Mouse (Mus musculus): ENCODE data around the gene Stk25. TPM values are rescaled to one million over a fixed set of nuclear protein-coding genes. Genes with fewer than 3 reads are reported as not detected.

Gene Stk25
- polyA plus RNA-seq, 1 experiment from 2014 or later, result 65.0 TPM

- Histone ChIP-seq H3K4me1 (peaks cover 55% of the 10 kb centered on the region), H3K4me2 (peak overlapping the region; percentile 91), H3K9ac (peak overlapping the region; percentile 92), H3K27ac (peak overlapping the region; percentile 90), H3K9me3 (replicated peaks) (no peaks in the 10 kb centered on the region), H3K36me3 (peaks cover 18% of the 10 kb centered on the region), H3K4me3 (peak overlapping the region; percentile 93), H3K27me3 (replicated peaks) (no peaks in the 10 kb centered on the region)
- WGBS (ENCODE audit: insufficient replicate concordance), result 10% methylated on average over 6 of the region's 6 CpGs
- no peak for ATAC-seq
These were observed 24.0 kb downstream of the Stk25 start for GRCm38 (mm10) chr1:93634481-93634891.

DNA sequence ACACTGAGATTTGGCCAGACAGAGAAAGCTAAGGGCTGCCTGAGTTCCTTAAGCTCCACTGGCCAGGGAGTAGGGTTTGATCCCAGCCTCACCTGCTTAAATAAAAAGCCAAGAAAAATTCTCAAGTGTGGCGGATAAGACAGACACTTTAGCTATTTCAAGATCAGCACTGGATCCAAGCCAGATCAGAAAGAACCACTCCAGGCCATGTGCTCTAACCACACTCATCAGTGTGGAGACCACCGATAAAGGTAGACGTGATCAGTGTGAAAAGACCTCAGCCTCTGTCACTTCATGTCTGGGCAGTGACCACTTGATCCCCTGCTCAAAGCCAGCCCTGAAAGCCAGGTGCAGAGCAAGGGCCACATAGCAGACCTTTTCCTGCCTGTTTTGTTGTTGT lies 25.7 kb downstream of the Stk25 start:
- Histone ChIP-seq H3K36me3 (peaks cover 34% of the 10 kb centered on the region), H3K27me3 (replicated peaks) (no peaks in the 10 kb centered on the region), H3K9me3 (replicated peaks) (no peaks in the 10 kb centered on the region), H3K4me2 (0 out of 2 replicates have a peak overlapping the region, but pooled peaks have one; percentile 91), H3K4me1 (peaks cover 55% of the 10 kb centered on the region), H3K9ac (no peak overlapping the region), H3K27ac (no peak overlapping the region), H3K4me3 (no peak overlapping the region)
- ATAC-seq, result no peak
- 65% methylated on average over 3 of the region's 3 CpGs for WGBS (ENCODE audit: insufficient replicate concordance)

DNA sequence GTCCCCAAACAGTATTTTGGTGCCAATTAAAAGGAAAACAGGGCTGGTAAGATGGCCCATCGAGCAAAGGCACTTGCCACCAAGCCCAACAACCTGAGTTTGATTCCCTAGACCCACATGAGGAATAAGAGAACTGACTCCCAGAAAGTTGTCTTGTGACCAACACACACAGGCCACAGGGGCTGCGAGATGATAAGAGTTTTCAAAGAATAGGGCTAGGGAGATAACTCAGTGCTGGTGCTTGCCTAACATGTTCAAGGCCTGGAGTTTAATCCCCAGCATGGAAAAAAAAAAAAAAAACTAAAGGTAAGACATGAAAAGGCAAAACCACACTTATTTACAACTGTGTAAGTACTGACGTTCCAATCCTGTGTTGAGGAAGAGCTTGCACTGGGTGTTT lies 27.7 kb downstream of the Stk25 start:
- peak overlapping the region; percentile 28 for H3K9ac ChIP-seq
- no peak overlapping the region for H3K4me3 ChIP-seq
- WGBS (ENCODE audit: insufficient replicate concordance), result 30% methylated on average over 3 of the region's 3 CpGs
- ATAC-seq, result no peak
- peak overlapping the region; percentile 39 for H3K4me2 ChIP-seq
- H3K27me3 ChIP-seq (replicated peaks), result no peaks in the 10 kb centered on the region
- H3K4me1 ChIP-seq, result peaks cover 50% of the 10 kb centered on the region
- peak overlapping the region; percentile 80 for H3K27ac ChIP-seq
- H3K9me3 ChIP-seq (replicated peaks), result no peaks in the 10 kb centered on the region
- H3K36me3 ChIP-seq, result peaks cover 53% of the 10 kb centered on the region

- H3K27ac ChIP-seq, result peak overlapping the region; percentile 54
- peaks cover 89% of the 10 kb centered on the region for H3K36me3 ChIP-seq
- no peaks in the 10 kb centered on the region for H3K9me3 ChIP-seq (replicated peaks)
- 19% methylated on average over 1 of the region's 1 CpGs for WGBS (ENCODE audit: insufficient replicate concordance)
- H3K4me3 ChIP-seq, result no peak overlapping the region
- no peaks in the 10 kb centered on the region for H3K27me3 ChIP-seq (replicated peaks)
- no peak overlapping the region for H3K9ac ChIP-seq
- peaks cover 41% of the 10 kb centered on the region for H3K4me1 ChIP-seq
- ATAC-seq, result peak; percentile 88
- H3K4me2 ChIP-seq, result no peak overlapping the region
These were observed 34.0 kb downstream of the Stk25 start for GRCm38 (mm10) chr1:93624502-93624901.

DNA sequence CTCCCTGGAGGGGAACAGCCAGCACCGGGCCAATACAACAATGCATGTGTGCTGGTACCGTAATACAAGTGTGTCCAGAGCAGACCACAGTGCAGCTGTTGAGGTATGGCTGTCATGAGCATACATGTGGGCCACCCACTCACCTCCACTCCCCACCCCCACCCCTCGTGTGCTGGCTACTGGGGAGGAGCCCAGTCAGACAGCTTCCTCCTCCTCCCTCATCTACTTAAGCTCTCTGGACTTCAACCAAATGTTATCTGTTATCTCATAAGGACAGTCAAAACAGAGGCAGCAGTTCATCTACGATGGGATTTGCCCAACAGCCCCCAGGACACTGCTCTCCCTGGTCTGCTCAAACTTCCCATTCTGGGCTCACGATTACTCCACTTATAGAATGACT lies 39.5 kb downstream of the Stk25 start:
- ATAC-seq, result peak; percentile 79

GRCm38 (mm10) chr1:93618059-93618748 lies 40.3 kb downstream of the Stk25 start:
- WGBS (ENCODE audit: insufficient replicate concordance), result 74% methylated on average over 4 of the region's 4 CpGs
- H3K27ac ChIP-seq, result no peak overlapping the region
- H3K36me3 ChIP-seq, result peaks cover 29% of the 10 kb centered on the region
- no peak for ATAC-seq
- peaks cover 25% of the 10 kb centered on the region for H3K4me1 ChIP-seq
- H3K9me3 ChIP-seq (replicated peaks), result no peaks in the 10 kb centered on the region
- no peaks in the 10 kb centered on the region for H3K27me3 ChIP-seq (replicated peaks)
- H3K9ac ChIP-seq, result no peak overlapping the region
- no peak overlapping the region for H3K4me2 ChIP-seq
- H3K4me3 ChIP-seq, result no peak overlapping the region

More for the DNA sequence above, 39.5 kb downstream of the Stk25 start:
- Histone ChIP-seq H3K9ac (no peak overlapping the region), H3K27ac (no peak overlapping the region), H3K4me3 (no peak overlapping the region), H3K4me1 (peaks cover 29% of the 10 kb centered on the region), H3K36me3 (peaks cover 36% of the 10 kb centered on the region), H3K27me3 (replicated peaks) (no peaks in the 10 kb centered on the region), H3K9me3 (replicated peaks) (no peaks in the 10 kb centered on the region), H3K4me2 (peak overlapping the region; percentile 20; the same call in 1 of the 2 replicates)
- WGBS (ENCODE audit: insufficient replicate concordance), result 35% methylated on average over 5 of the region's 5 CpGs

DNA sequence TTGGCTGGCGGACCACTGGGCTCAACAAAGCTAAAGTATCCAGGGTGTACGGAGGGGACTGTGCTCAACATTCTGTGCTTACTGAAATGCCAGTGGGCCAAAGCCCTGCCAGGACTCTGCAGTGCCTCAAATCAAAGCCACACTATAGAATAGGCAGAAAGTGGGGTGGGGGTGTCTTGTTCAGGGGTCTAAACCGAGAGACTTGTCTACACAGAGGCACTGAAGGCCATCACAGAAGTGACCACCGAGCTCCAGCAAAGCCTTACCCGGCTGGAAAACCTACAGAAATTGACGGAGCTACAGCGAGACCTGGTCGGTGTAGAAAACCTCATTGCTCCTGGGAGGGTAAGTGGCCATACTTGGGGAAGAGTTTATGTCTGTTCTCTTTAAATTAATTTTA lies 48.7 kb downstream of the Stk25 start:
- no peak overlapping the region for H3K4me2 ChIP-seq
- ATAC-seq, result no peak
- H3K9me3 ChIP-seq (replicated peaks), result no peaks in the 10 kb centered on the region
- no peaks in the 10 kb centered on the region for H3K4me1 ChIP-seq
- no peaks in the 10 kb centered on the region for H3K36me3 ChIP-seq
- no peak overlapping the region for H3K4me3 ChIP-seq
- no peaks in the 10 kb centered on the region for H3K27me3 ChIP-seq (replicated peaks)
- H3K9ac ChIP-seq, result no peak overlapping the region
- no peak overlapping the region for H3K27ac ChIP-seq
- 74% methylated on average over 8 of the region's 8 CpGs for WGBS (ENCODE audit: insufficient replicate concordance)

DNA sequence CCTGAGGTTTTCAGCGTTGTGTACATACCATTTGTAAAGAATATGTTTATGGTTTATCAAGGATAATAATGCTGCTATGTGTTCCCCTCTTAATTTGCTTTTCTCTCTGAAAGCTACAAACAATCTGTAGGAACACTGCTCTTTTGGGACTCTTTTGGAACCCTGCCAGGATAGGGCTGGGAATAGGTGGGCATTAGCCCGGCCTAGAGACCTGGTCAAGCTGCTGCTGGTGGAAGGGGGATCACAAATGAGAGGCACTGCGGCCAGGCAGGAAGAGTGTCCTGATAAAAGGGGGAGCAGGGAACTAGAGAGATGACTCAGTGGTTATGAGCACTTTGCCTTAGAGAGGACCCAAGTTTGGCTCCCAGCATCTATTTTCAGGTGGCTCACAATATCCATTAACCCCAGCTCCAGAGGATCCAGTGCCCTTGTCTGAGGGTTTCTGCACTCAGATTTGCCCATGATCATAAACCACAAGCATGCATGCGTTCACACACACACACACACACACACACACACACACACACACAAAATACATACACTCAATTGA lies 49.7 kb downstream of the Stk25 start:
- Histone ChIP-seq H3K27me3 (replicated peaks) (no peaks in the 10 kb centered on the region), H3K36me3 (no peaks in the 10 kb centered on the region), H3K4me2 (no peak overlapping the region), H3K4me3 (no peak overlapping the region), H3K9ac (no peak overlapping the region), H3K27ac (no peak overlapping the region), H3K9me3 (replicated peaks) (no peaks in the 10 kb centered on the region), H3K4me1 (no peaks in the 10 kb centered on the region)
- 53% methylated on average over 4 of the region's 4 CpGs for WGBS (ENCODE audit: insufficient replicate concordance)
- no peak for ATAC-seq

- no peak overlapping the region for H3K9ac ChIP-seq
- H3K9me3 ChIP-seq (replicated peaks), result no peaks in the 10 kb centered on the region
- H3K27ac ChIP-seq, result no peak overlapping the region
- no peak overlapping the region for H3K4me3 ChIP-seq
- H3K4me2 ChIP-seq, result no peak overlapping the region
- WGBS (ENCODE audit: insufficient replicate concordance), result 74% methylated on average over 14 of the region's 14 CpGs
- H3K4me1 ChIP-seq, result no peaks in the 10 kb centered on the region
- H3K36me3 ChIP-seq, result no peaks in the 10 kb centered on the region
- no peaks in the 10 kb centered on the region for H3K27me3 ChIP-seq (replicated peaks)
- no peak for ATAC-seq
These were observed 51.1 kb downstream of the Stk25 start for GRCm38 (mm10) chr1:93607090-93608083.

GRCm38 (mm10) chr1:93603921-93604320 lies 54.5 kb downstream of the Stk25 start:
- Histone ChIP-seq H3K27me3 (replicated peaks) (no peaks in the 10 kb centered on the region), H3K9ac (no peak overlapping the region), H3K4me2 (no peak overlapping the region), H3K9me3 (replicated peaks) (no peaks in the 10 kb centered on the region), H3K36me3 (no peaks in the 10 kb centered on the region), H3K4me3 (no peak overlapping the region), H3K27ac (no peak overlapping the region), H3K4me1 (no peaks in the 10 kb centered on the region)
- 78% methylated on average over 12 of the region's 12 CpGs for WGBS (ENCODE audit: insufficient replicate concordance)
- ATAC-seq, result no peak

DNA sequence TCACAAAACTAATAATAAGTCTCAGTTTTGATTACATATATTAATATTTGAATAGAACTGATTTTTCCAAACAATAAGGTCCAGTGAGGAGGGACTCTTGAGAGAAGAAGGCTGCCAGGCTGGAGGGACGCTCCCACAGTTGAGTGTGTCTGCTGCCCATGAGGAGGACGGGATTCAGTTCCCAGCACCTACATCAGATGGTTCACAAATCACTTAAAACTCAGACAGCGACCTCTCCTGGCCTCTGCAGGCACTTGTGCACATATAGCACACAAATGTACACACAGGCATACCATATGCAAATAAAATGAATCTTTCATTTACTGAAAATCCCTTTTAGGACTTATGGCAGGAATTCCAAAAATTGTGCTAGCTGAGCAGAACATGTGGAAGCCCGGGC lies 55.5 kb downstream of the Stk25 start:
- Histone ChIP-seq H3K27ac (no peak overlapping the region), H3K4me2 (no peak overlapping the region), H3K9ac (no peak overlapping the region), H3K4me1 (no peaks in the 10 kb centered on the region), H3K9me3 (replicated peaks) (no peaks in the 10 kb centered on the region), H3K27me3 (replicated peaks) (no peaks in the 10 kb centered on the region), H3K4me3 (no peak overlapping the region), H3K36me3 (no peaks in the 10 kb centered on the region)
- ATAC-seq, result no peak
- WGBS (ENCODE audit: insufficient replicate concordance), result 60% methylated on average over 4 of the region's 4 CpGs

GRCm38 (mm10) chr1:93595916-93596315 lies 62.5 kb downstream of the Stk25 start:
- no peak overlapping the region for H3K4me2 ChIP-seq
- 66% methylated on average over 6 of the region's 6 CpGs for WGBS (ENCODE audit: insufficient replicate concordance)
- H3K27ac ChIP-seq, result no peak overlapping the region
- no peak overlapping the region for H3K4me3 ChIP-seq
- no peaks in the 10 kb centered on the region for H3K27me3 ChIP-seq (replicated peaks)
- H3K36me3 ChIP-seq, result no peaks in the 10 kb centered on the region
- ATAC-seq, result no peak
- no peaks in the 10 kb centered on the region for H3K9me3 ChIP-seq (replicated peaks)
- no peak overlapping the region for H3K9ac ChIP-seq
- no peaks in the 10 kb centered on the region for H3K4me1 ChIP-seq

Measured in liver, embryonic 12.5 days (tissue).